In genomic region chr5:146338064-146338463, GRCm38 (mm10) we compare ENCODE assay signal across 14 mouse cellular contexts. TPM values are rescaled to one million over a fixed set of nuclear protein-coding genes. Genes with fewer than 3 reads are reported as not detected.
DNase-seq lines count a peak whose midpoint lies in the region; ATAC-seq and TF ChIP-seq lines count a peak whose summit lies in the region.
"Had no signal": no experiment of that assay in that cellular context is flagged by ENCODE, and none has a peak within 500 bp of the region (broad histone marks: within the 10 kb centered on the region; RNA-seq: fewer than 3 reads in every experiment).

No protein-coding gene starts in this region.

- WGBS in forebrain, embryonic 13.5 days, result 53% methylated on average over 9 of the region's 9 CpGs
- 45% methylated on average over 9 of the region's 9 CpGs for WGBS in forebrain, embryonic 11.5 days
- 14% methylated on average over 9 of the region's 9 CpGs for WGBS in cerebellum, adult 2 months
- 71% methylated on average over 9 of the region's 9 CpGs for WGBS in kidney, embryonic 15.5 days
- WGBS in midbrain, embryonic 13.5 days, result 61% methylated on average over 9 of the region's 9 CpGs
- 60% methylated on average over 9 of the region's 9 CpGs for WGBS in hindbrain, embryonic 11.5 days

- H3K4me2 ChIP-seq in forebrain, embryonic 13.5 days, result no peak overlapping the region
- no peak overlapping the region for H3K4me2 ChIP-seq in forebrain, embryonic 11.5 days (ENCODE audit: low read depth, low read length, severe bottlenecking)
- H3K4me2 ChIP-seq in kidney, embryonic 15.5 days, result no peak overlapping the region
- no peak overlapping the region for H3K4me2 ChIP-seq in midbrain, embryonic 13.5 days (replicated peaks)
- H3K4me2 ChIP-seq in hindbrain, embryonic 11.5 days (replicated peaks; ENCODE audit: low read depth, low read length), result no peak overlapping the region
- H3K4me2 ChIP-seq: embryonic facial prominence, embryonic 15.5 days; intestine, embryonic 15.5 days had no signal

- no peak overlapping the region for H3K4me3 ChIP-seq in forebrain, embryonic 13.5 days
- no peak overlapping the region for H3K4me3 ChIP-seq in forebrain, embryonic 11.5 days (ENCODE audit: low read depth, low read length)
- H3K4me3 ChIP-seq in cerebellum, adult 2 months (replicated peaks; ENCODE audit: insufficient read depth, low read depth, low read length), result no peak overlapping the region
- no peak overlapping the region for H3K4me3 ChIP-seq in kidney, embryonic 15.5 days (replicated peaks)
- H3K4me3 ChIP-seq in midbrain, embryonic 13.5 days (replicated peaks), result no peak overlapping the region
- H3K4me3 ChIP-seq in hindbrain, embryonic 11.5 days (ENCODE audit: low read depth, low read length), result no peak overlapping the region
- H3K4me3 ChIP-seq: embryonic facial prominence, embryonic 15.5 days; intestine, embryonic 15.5 days; megakaryocyte, embryonic 14.5 days; myocyte had no signal

- H3K27ac ChIP-seq in forebrain, embryonic 13.5 days, result no peak overlapping the region
- no peak overlapping the region for H3K27ac ChIP-seq in forebrain, embryonic 11.5 days (ENCODE audit: low read depth, low read length)
- H3K27ac ChIP-seq in cerebellum, adult 2 months (ENCODE audit: insufficient read depth, low read length), result no peak overlapping the region
- no peak overlapping the region for H3K27ac ChIP-seq in kidney, embryonic 15.5 days
- H3K27ac ChIP-seq in midbrain, embryonic 13.5 days, result no peak overlapping the region
- H3K27ac ChIP-seq in hindbrain, embryonic 11.5 days (ENCODE audit: low read depth, low read length), result no peak overlapping the region
- H3K27ac ChIP-seq: embryonic facial prominence, embryonic 15.5 days; intestine, embryonic 15.5 days had no signal

- H3K4me1 ChIP-seq in forebrain, embryonic 13.5 days, result no peaks in the 10 kb centered on the region
- no peaks in the 10 kb centered on the region for H3K4me1 ChIP-seq in forebrain, embryonic 11.5 days (replicated peaks; ENCODE audit: control insufficient read depth, insufficient read depth, low read length)
- no peaks in the 10 kb centered on the region; the same call in 1 of the 2 replicates for H3K4me1 ChIP-seq in cerebellum, adult 2 months (ENCODE audit: control insufficient read depth, insufficient read depth, low read length)
- H3K4me1 ChIP-seq in kidney, embryonic 15.5 days, result no peaks in the 10 kb centered on the region
- no peaks in the 10 kb centered on the region for H3K4me1 ChIP-seq in midbrain, embryonic 13.5 days (replicated peaks)
- no peaks in the 10 kb centered on the region for H3K4me1 ChIP-seq in hindbrain, embryonic 11.5 days (replicated peaks; ENCODE audit: control insufficient read depth, insufficient read depth, low read length)
- H3K4me1 ChIP-seq: embryonic facial prominence, embryonic 15.5 days; intestine, embryonic 15.5 days; megakaryocyte, embryonic 14.5 days had no signal

- DNase-seq in forebrain, embryonic 11.5 days (ENCODE audit: low spot score), result no peak
- peak; percentile 51 to 73 for DNase-seq in cerebellum, adult 2 months
- peak; percentile 62 for DNase-seq in layer of hippocampus, adult 9-11 months
- peak; percentile 45 for DNase-seq in right cerebral cortex, postnatal 14 days
- no peak for DNase-seq in hindbrain, embryonic 11.5 days (ENCODE audit: low spot score)
- DNase-seq: heart, postnatal 14 days had no signal

- no peak overlapping the region for H3K9ac ChIP-seq in forebrain, embryonic 13.5 days
- H3K9ac ChIP-seq in forebrain, embryonic 11.5 days (ENCODE audit: low read length), result no peak overlapping the region
- H3K9ac ChIP-seq in kidney, embryonic 15.5 days, result no peak overlapping the region
- H3K9ac ChIP-seq in midbrain, embryonic 13.5 days (replicated peaks), result no peak overlapping the region
- no peak overlapping the region for H3K9ac ChIP-seq in hindbrain, embryonic 11.5 days (ENCODE audit: low read depth, low read length)
- H3K9ac ChIP-seq: embryonic facial prominence, embryonic 15.5 days; intestine, embryonic 15.5 days had no signal

- H3K36me3 ChIP-seq in forebrain, embryonic 13.5 days (ENCODE audit: poor library complexity, severe bottlenecking), result no peaks in the 10 kb centered on the region
- no peaks in the 10 kb centered on the region for H3K36me3 ChIP-seq in forebrain, embryonic 11.5 days (ENCODE audit: control insufficient read depth, insufficient read depth, low read length)
- H3K36me3 ChIP-seq in kidney, embryonic 15.5 days, result no peaks in the 10 kb centered on the region
- no peaks in the 10 kb centered on the region for H3K36me3 ChIP-seq in midbrain, embryonic 13.5 days
- H3K36me3 ChIP-seq in hindbrain, embryonic 11.5 days (ENCODE audit: control insufficient read depth, insufficient read depth, low read length), result no peaks in the 10 kb centered on the region
- H3K36me3 ChIP-seq: embryonic facial prominence, embryonic 15.5 days; G1E; intestine, embryonic 15.5 days had no signal

- 0 out of 2 replicates have a peak, but pooled peaks have one; percentile 19 for ATAC-seq in forebrain, embryonic 13.5 days
- no peak for ATAC-seq in forebrain, embryonic 11.5 days (replicated peaks; ENCODE audit: low FRiP score)
- no peak for ATAC-seq in kidney, embryonic 15.5 days (replicated peaks; ENCODE audit: low FRiP score)
- ATAC-seq in midbrain, embryonic 13.5 days, result no peak
- ATAC-seq in hindbrain, embryonic 11.5 days (ENCODE audit: low FRiP score), result no peak
- ATAC-seq: intestine, embryonic 15.5 days had no signal

- H3K27me3 ChIP-seq in forebrain, embryonic 13.5 days, result no peaks in the 10 kb centered on the region
- no peaks in the 10 kb centered on the region for H3K27me3 ChIP-seq in forebrain, embryonic 11.5 days (ENCODE audit: control insufficient read depth, insufficient read depth, low read length)
- no peaks in the 10 kb centered on the region for H3K27me3 ChIP-seq in cerebellum, adult 2 months (ENCODE audit: control insufficient read depth, insufficient read depth, low read length)
- H3K27me3 ChIP-seq in kidney, embryonic 15.5 days, result no peaks in the 10 kb centered on the region
- H3K27me3 ChIP-seq in midbrain, embryonic 13.5 days, result no peaks in the 10 kb centered on the region
- H3K27me3 ChIP-seq in hindbrain, embryonic 11.5 days (ENCODE audit: control insufficient read depth, insufficient read depth, low read length), result no peaks in the 10 kb centered on the region
- H3K27me3 ChIP-seq: embryonic facial prominence, embryonic 15.5 days; intestine, embryonic 15.5 days; megakaryocyte, embryonic 14.5 days had no signal

- no peaks in the 10 kb centered on the region; the same call in 1 of the 2 replicates for H3K9me3 ChIP-seq in forebrain, embryonic 13.5 days (replicated peaks)
- H3K9me3 ChIP-seq in forebrain, embryonic 11.5 days (ENCODE audit: control insufficient read depth, low read length), result no peaks in the 10 kb centered on the region
- no peaks in the 10 kb centered on the region for H3K9me3 ChIP-seq in kidney, embryonic 15.5 days (replicated peaks)
- H3K9me3 ChIP-seq in midbrain, embryonic 13.5 days, result no peaks in the 10 kb centered on the region
- H3K9me3 ChIP-seq in hindbrain, embryonic 11.5 days (ENCODE audit: control insufficient read depth, low read length), result no peaks in the 10 kb centered on the region
- H3K9me3 ChIP-seq: embryonic facial prominence, embryonic 15.5 days; G1E; intestine, embryonic 15.5 days had no signal

- TF ChIP-seq POLR2A in cerebellum, adult 2 months (IDR thresholded peaks at IDR 0.05; ENCODE audit: borderline replicate concordance, insufficient read depth, low read length), result no peak

- no peak for TF ChIP-seq CTCF in cerebellum, adult 2 months (IDR thresholded peaks at IDR 0.05; ENCODE audit: borderline replicate concordance, insufficient read depth, low read depth, low read length)

RNA-seq across cellular contexts. Expression of gene Wasf3, which starts 46.7 kb away (rescaled TPM):
- polyA plus RNA-seq in forebrain, embryonic 13.5 days (2015; fragmentation: Nextera tagmentation; extraction: Ambion mirVana), result 7.3 and 8.9 TPM in 2 replicates
- polyA plus RNA-seq in forebrain, embryonic 11.5 days (2014; fragmentation: Nextera tagmentation; extraction: Ambion mirVana), result 4.8 and 5.1 TPM in 2 replicates
- polyA plus RNA-seq in cerebellum, adult 2 months (2012; rRNA removed), result 69.2 and 71.4 TPM in 2 replicates
- 3.2 and 3.3 TPM in 2 replicates for polyA plus RNA-seq in kidney, embryonic 15.5 days (2015; fragmentation: Nextera tagmentation; extraction: Ambion mirVana)
- 11.5 and 12.1 TPM in 2 replicates for polyA plus RNA-seq in midbrain, embryonic 13.5 days (2015; fragmentation: Nextera tagmentation; extraction: Ambion mirVana)
- polyA plus RNA-seq in hindbrain, embryonic 11.5 days (2014; fragmentation: Nextera tagmentation; extraction: Ambion mirVana), result 7.1 TPM in 2 replicates
- polyA plus RNA-seq: G1E, myocyte had no signal

Comparison
In these comparisons a context has a peak if more than half of its experiments do, and no peak if none do; other contexts are left out.
1. DNase-seq: peak in cerebellum, adult 2 months (2 of 2), layer of hippocampus, adult 9-11 months (single experiment) and right cerebral cortex, postnatal 14 days (single experiment); none in forebrain, embryonic 11.5 days (single experiment) and hindbrain, embryonic 11.5 days (single experiment).